Mouse (Mus musculus): ENCODE data around the gene Coa5. TPM values are rescaled to one million over a fixed set of nuclear protein-coding genes. Genes with fewer than 3 reads are reported as not detected.

The Coa5 gene
- total and polyA plus RNA-seq, 2 experiments = 41.6 to 45.8 TPM

- Histone ChIP-seq H3K4me1 (ENCODE audit: control insufficient read depth, insufficient read depth, low read length) (no peaks in the 10 kb centered on the region), H3K4me3 (ENCODE audit: insufficient read depth, low read depth, low read length) (no peak overlapping the region), H3K79me2 (ENCODE audit: control insufficient read depth, insufficient read depth, low read length) (no peaks in the 10 kb centered on the region), H3K9ac (ENCODE audit: low read depth, low read length) (no peak overlapping the region), H3K27ac (replicated peaks; ENCODE audit: insufficient read depth, low read depth, low read length) (no peak overlapping the region), H3K36me3 (ENCODE audit: control insufficient read depth, insufficient read depth, low read length) (no peaks in the 10 kb centered on the region), H3K27me3 (ENCODE audit: control insufficient read depth, insufficient read depth, low read length) (no peaks in the 10 kb centered on the region)
- no peak for TF ChIP-seq POLR2A (IDR thresholded peaks at IDR 0.05; ENCODE audit: extremely low read depth, insufficient read depth, low read length)
- TF ChIP-seq CTCF (IDR thresholded peaks at IDR 0.05; ENCODE audit: low read depth, low read length) = peak; percentile 37; the same call in 1 of the 2 replicates
- no peak for DNase-seq (ENCODE audit: extremely low read depth, low read depth, low spot score)
- WGBS = 80% methylated on average over 10 of the region's 10 CpGs
Measured at GRCm38 (mm10) chr1:37448361-37449095, 18.6 kb upstream of the Coa5 start.

- WGBS = 90% methylated on average over 16 of the region's 16 CpGs
- DNase-seq (ENCODE audit: extremely low read depth, low read depth, low spot score) = no peak
- Histone ChIP-seq H3K27me3 (ENCODE audit: control insufficient read depth, insufficient read depth, low read length) (no peaks in the 10 kb centered on the region), H3K36me3 (ENCODE audit: control insufficient read depth, insufficient read depth, low read length) (peaks cover 18% of the 10 kb centered on the region), H3K9ac (ENCODE audit: low read depth, low read length) (no peak overlapping the region), H3K4me3 (ENCODE audit: insufficient read depth, low read depth, low read length) (no peak overlapping the region), H3K27ac (replicated peaks; ENCODE audit: insufficient read depth, low read depth, low read length) (no peak overlapping the region), H3K4me1 (ENCODE audit: control insufficient read depth, insufficient read depth, low read length) (no peaks in the 10 kb centered on the region), H3K79me2 (ENCODE audit: control insufficient read depth, insufficient read depth, low read length) (no peaks in the 10 kb centered on the region)
- no peak for TF ChIP-seq CTCF (IDR thresholded peaks at IDR 0.05; ENCODE audit: low read depth, low read length)
- no peak for TF ChIP-seq POLR2A (IDR thresholded peaks at IDR 0.05; ENCODE audit: extremely low read depth, insufficient read depth, low read length)
Measured at GRCm38 (mm10) chr1:37442848-37443835, 13.2 kb upstream of the Coa5 start.

GRCm38 (mm10) chr1:37436419-37436818 is 6.5 kb upstream of the Coa5 start:
- no peak overlapping the region for H3K9ac ChIP-seq (ENCODE audit: low read depth, low read length)
- DNase-seq (ENCODE audit: extremely low read depth, low read depth, low spot score) = no peak
- H3K27me3 ChIP-seq (ENCODE audit: control insufficient read depth, insufficient read depth, low read length) = no peaks in the 10 kb centered on the region
- no peaks in the 10 kb centered on the region for H3K79me2 ChIP-seq (ENCODE audit: control insufficient read depth, insufficient read depth, low read length)
- 89% methylated on average over 3 of the region's 3 CpGs for WGBS
- no peak for TF ChIP-seq POLR2A (IDR thresholded peaks at IDR 0.05; ENCODE audit: extremely low read depth, insufficient read depth, low read length)
- TF ChIP-seq CTCF (IDR thresholded peaks at IDR 0.05; ENCODE audit: low read depth, low read length) = no peak
- H3K27ac ChIP-seq (replicated peaks; ENCODE audit: insufficient read depth, low read depth, low read length) = no peak overlapping the region
- no peaks in the 10 kb centered on the region for H3K4me1 ChIP-seq (ENCODE audit: control insufficient read depth, insufficient read depth, low read length)
- no peak overlapping the region for H3K4me3 ChIP-seq (ENCODE audit: insufficient read depth, low read depth, low read length)
- H3K36me3 ChIP-seq (ENCODE audit: control insufficient read depth, insufficient read depth, low read length) = peaks cover 68% of the 10 kb centered on the region

GRCm38 (mm10) chr1:37430297-37430840 is 466 bp upstream of the Coa5 start:
- peaks cover 25% of the 10 kb centered on the region for H3K36me3 ChIP-seq (ENCODE audit: control insufficient read depth, insufficient read depth, low read length)
- peak overlapping the region; percentile 61 for H3K27ac ChIP-seq (replicated peaks; ENCODE audit: insufficient read depth, low read depth, low read length)
- peaks cover 12% of the 10 kb centered on the region for H3K4me1 ChIP-seq (ENCODE audit: control insufficient read depth, insufficient read depth, low read length)
- H3K4me3 ChIP-seq (ENCODE audit: insufficient read depth, low read depth, low read length) = peak overlapping the region; percentile 74
- DNase-seq (ENCODE audit: extremely low read depth, low read depth, low spot score) = peak; percentile 45
- H3K27me3 ChIP-seq (ENCODE audit: control insufficient read depth, insufficient read depth, low read length) = no peaks in the 10 kb centered on the region
- H3K9ac ChIP-seq (ENCODE audit: low read depth, low read length) = peak overlapping the region; percentile 97
- TF ChIP-seq CTCF (IDR thresholded peaks at IDR 0.05; ENCODE audit: low read depth, low read length) (no peak), POLR2A (IDR thresholded peaks at IDR 0.05; ENCODE audit: extremely low read depth, insufficient read depth, low read length) (no peak)
- peaks cover 19% of the 10 kb centered on the region; the same call in 1 of the 2 replicates for H3K79me2 ChIP-seq (ENCODE audit: control insufficient read depth, insufficient read depth, low read length)
- under 1% methylated on average over 40 of the region's 40 CpGs for WGBS

- TF ChIP-seq CTCF (IDR thresholded peaks at IDR 0.05; ENCODE audit: low read depth, low read length) (no peak), POLR2A (IDR thresholded peaks at IDR 0.05; ENCODE audit: extremely low read depth, insufficient read depth, low read length) (no peak)
- Histone ChIP-seq H3K4me1 (ENCODE audit: control insufficient read depth, insufficient read depth, low read length) (peaks cover 12% of the 10 kb centered on the region), H3K27me3 (ENCODE audit: control insufficient read depth, insufficient read depth, low read length) (no peaks in the 10 kb centered on the region), H3K4me3 (ENCODE audit: insufficient read depth, low read depth, low read length) (peak overlapping the region; percentile 74), H3K36me3 (ENCODE audit: control insufficient read depth, insufficient read depth, low read length) (peaks cover 27% of the 10 kb centered on the region), H3K79me2 (ENCODE audit: control insufficient read depth, insufficient read depth, low read length) (peaks cover 19% of the 10 kb centered on the region; the same call in 1 of the 2 replicates), H3K9ac (ENCODE audit: low read depth, low read length) (peak overlapping the region; percentile 76; the same call in 1 of the 2 replicates), H3K27ac (replicated peaks; ENCODE audit: insufficient read depth, low read depth, low read length) (no peak overlapping the region)
- WGBS = 23% methylated on average over 2 of the region's 2 CpGs
- DNase-seq (ENCODE audit: extremely low read depth, low read depth, low spot score) = peak; percentile 35
Measured at GRCm38 (mm10) chr1:37428911-37429310, 992 bp downstream of the Coa5 start.
